Mouse (Mus musculus) MEL (cell line): ENCODE data around the gene Ripply3.

Source experiments
- CTCF ChIP-seq, 3 experiments: IDR thresholded peaks in 2 of 3; conservative IDR thresholded peaks in 1 of 3; 2 replicates each; pipeline ENCODE4 v1.5.1; 2011 to 2012; ENCODE audit warnings: low read length in 3 of 3, low read depth in 2 of 3, mild to moderate bottlenecking in 2 of 3, improper control_type of control experiment in 1 of 3, inconsistent platforms in 1 of 3, mixed read lengths in 1 of 3, moderate library complexity in 1 of 3; ENCODE audit not compliant: control insufficient read depth in 1 of 3, insufficient read depth in 1 of 3, poor library complexity in 1 of 3, severe bottlenecking in 1 of 3
- EP300 ChIP-seq, 2 experiments: IDR thresholded peaks; 2 replicates each; pipeline ENCODE4 v1.6.1; 2011; ENCODE audit warnings: improper control_type of control experiment in 2 of 2, low read length in 2 of 2, low read depth in 1 of 2, mild to moderate bottlenecking in 1 of 2
- MYC ChIP-seq: IDR thresholded peaks from 2 replicates; pipeline ENCODE4 v1.6.1; 2011; ENCODE audit warnings: low read depth, mild to moderate bottlenecking, low read length, improper control_type of control experiment, moderate library complexity

GRCm38 (mm10) chr16:94307526-94307925 is 20.7 kb upstream of the Ripply3 start:
- TF ChIP-seq CTCF (IDR thresholded peaks at IDR 0.05 in 2 of 3, conservative IDR thresholded peaks at IDR 0.05 in 1 of 3; ENCODE audit: control insufficient read depth in 1 of 3, insufficient read depth in 1 of 3, low read depth in 2 of 3, low read length in 3 of 3, poor library complexity in 1 of 3, severe bottlenecking in 1 of 3) = no peak
- TF ChIP-seq EP300 (IDR thresholded peaks at IDR 0.05; ENCODE audit: low read depth in 1 of 2, low read length in 2 of 2) = no peak
- no peak for TF ChIP-seq MYC
